Mouse (Mus musculus): ENCODE measurements around the gene Duox2.

Gene Duox2

DNA sequence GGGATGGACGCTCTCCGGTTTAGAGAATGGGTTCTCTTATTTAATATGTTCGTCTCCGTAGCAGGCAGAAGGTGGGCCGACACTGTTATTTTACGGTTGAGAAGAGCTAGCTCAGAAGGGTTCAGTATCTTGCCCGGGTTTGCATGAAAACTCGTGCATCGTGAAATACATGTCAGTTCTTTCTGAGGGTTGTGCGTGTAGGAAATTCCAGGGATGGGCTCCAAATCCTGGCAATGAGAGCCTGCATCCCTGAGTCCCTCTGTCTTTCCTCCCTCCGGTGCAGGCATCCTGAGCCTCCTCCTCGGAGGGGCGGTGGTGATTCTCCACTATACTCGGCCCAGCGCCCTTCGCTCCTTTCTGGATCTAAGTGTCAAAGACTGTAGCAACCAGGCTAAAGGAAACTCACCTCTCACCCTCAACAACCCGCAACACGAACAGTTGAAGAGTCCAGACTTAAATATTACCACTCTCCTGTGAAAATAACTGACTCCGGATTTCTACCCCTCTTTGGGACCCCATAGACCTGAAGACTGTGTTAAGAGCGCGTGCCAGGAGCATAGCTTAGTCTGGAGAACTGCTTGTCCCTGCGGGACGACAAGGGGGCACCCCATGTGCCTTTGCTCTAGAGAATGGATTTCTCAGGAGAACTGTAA, 3.8 kb upstream of the Duox2 start:
- DNase-seq = no peak

DNA sequence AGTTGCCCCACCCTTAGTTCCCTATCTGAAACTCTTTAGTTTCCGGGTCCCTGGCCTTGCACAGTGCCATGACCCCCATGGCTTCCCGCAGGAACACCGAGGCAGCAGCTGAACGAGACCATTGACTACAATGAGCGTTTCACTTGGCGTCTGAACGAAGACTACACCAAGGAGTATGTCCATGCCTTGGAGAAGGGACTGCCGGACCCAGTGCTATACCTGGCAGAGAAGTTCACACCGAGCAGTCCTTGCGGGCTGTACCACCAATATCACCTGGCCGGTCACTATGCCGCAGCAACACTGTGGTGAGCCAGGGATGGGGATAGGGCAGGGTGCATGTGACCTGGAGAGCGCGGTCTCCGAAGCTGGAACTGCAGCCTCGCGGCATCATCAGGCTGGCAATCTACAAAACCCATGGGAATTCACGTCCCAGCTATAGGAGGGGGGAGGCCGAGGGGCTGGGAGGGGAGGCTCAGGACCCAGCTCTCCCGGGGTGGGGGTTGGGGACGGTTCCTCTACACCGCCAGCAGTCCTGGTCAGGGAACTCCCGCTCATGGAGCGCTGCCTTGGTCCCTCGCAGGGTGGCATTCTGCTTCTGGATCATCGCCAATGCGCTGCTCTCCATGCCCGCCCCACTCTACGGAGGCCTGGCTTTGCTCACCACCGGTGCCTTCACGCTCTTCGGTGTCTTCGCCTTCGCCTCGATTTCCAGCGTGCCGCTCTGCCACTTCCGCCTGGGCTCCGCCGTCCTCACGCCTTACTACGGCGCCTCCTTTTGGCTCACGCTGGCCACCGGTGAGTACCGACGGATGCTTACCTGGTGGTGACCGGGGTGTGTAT, 3.1 kb upstream of the Duox2 start:
- peak; percentile 44 for DNase-seq

DNA sequence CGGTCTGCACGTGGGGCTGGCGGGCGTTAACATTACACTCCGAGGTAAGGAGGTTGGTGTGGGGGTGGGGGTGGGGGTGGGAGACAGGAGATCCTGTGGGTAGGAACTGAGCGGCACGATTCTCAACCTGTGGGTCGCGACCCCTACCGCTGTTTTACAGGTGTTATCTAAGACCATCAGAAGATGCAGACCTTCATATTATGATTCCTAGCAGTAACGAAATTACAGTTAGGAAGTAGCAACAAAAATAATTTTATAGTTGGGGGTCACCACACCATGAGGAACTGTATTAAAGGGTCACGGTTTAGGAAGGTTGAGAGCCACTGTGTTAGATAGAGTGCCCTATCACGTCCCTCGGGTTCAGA, 2.4 kb upstream of the Duox2 start:
- no peak for DNase-seq

DNA sequence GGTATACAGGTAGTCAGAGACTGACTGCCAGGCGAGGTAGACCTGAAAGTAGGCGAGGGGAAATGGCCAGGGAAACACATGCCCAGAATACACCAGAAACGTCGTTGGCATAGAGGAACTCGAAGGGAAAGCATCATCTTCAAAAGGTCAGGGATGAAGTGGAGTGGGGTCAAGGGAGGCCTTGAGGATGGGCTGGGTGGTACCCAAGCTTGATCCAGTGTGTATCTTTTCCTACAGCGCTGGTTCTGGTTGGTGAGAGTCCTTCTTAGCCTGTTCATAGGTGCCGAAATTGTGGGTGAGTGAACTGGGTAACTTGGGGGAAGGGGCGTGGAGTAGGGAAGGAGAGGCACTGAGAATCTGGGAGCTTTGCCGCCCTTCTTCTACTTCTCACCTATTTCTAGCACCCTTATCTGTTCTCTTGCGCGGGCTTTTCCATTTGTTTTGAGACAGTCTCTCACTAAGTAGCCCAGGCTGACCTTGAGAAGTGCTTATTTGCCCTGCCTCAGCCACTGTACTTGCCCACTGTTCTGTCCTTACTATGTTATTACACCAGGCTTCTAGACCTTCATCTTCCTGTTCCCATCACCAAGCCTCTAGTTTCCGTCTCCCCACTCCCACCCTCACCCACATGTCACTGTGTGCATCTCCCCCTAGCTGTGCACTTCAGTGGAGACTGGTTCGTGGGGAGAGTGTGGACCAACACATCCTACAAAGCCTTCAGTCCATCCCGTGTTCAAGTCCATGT, 1.8 kb upstream of the Duox2 start:
- DNase-seq = no peak

DNA sequence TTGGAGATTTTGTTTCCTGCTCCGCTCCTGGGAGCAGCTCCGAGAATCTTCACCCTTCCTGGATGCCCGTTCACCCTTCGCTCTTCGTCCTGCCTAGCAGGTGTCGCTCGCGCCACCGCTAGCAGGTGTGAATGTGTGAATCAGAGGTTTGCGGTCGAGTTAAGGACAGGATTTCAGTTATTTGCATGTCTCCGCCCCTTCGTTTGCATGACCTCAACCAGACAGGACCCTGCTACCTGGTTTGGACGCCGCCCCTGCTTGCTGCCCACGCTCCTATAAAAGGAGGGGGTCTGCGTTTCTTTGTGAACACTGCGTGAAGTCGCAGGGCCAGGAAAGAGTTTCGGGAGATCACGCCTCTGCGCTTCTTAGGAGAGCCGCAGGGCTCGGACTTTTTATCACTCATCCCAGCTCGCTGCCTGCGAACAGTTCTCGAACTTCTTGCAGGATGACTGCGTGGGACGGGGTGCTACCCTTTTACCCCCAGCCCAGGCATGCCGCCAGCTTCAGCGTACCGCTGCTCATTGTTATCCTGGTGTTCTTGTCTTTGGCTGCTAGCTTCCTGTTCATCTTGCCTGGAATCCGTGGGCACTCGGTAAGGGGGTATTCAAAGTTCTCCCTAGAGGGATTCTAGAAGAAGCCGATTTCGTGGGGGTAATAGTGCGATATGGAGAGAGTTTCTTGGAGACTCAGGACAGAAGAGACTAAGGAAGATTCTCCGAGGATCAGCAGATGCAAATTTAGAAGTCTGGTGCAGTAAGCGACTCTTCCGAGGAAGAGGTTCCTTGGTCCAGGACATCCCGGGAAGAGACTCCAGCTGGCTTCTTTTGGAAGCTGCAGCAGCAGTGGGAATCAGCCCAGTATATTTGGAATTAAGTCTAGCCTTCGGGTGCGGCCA, 594 bp upstream of the Duox2 start, which contains the start of gene Duoxa2:
Duoxa2 (plus strand) TSS at position 305 of the 895 bp plus-strand sequence.
- DNase-seq = peak; percentile 45

DNA sequence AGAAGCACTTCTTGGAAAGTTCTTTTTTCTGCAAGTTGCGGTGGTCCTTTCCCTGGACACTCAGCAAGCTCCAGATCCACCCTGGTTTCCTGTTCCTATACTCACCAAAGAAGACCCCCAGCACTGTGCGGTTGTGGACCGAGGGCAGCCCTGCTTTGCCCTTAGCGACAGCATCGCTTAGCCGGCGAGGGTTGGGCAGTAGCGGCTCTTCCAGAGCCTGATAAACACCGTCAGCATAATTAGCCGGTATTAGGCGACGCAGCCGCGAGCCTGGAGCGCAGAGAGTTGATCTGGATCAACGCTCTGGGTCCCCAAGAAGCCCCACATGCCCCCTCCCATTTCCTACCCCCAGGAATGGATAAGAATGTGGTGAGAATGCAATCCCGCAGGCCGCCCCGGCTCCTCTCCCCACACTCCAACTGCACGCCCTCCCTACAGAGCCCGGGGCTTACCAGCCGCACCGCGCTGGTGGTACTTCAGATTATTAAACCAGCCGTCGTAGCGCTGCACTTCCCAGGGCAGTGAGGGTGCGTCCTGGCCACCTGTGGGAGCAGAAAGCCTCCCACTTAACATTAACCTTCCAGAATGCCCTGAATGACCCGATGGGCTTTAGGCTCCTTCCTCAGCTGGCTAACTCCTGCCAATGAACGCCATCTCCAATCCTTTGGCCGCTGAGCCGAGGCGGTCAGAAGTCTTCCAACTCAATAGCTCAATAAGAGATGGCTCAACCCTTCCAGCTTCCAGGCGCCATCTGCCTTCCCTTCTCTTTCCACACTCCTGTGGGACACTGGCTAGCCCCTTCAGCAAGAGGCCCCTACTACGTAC, 766 bp downstream of the Duox2 start:
- no peak for DNase-seq

DNA sequence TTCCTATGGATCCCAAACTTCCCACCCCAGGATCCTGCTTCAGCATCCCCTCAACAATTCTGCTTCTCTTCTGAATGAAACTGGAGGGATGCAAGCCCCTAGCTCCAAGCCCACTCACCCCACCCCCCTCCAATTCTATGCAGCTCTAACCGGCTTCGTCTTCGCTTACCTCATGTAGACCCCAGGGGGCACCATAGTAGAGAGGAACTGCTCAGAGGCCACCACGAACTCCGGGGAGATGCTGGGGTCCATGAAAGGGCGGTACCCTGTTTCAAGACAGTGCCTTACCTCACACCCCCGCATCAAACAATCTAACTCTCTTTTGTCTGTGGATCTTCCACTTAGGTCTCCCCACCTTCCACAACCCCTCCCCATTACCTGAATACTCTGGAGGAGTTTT, 3.3 kb downstream of the Duox2 start:
- DNase-seq = no peak

DNA sequence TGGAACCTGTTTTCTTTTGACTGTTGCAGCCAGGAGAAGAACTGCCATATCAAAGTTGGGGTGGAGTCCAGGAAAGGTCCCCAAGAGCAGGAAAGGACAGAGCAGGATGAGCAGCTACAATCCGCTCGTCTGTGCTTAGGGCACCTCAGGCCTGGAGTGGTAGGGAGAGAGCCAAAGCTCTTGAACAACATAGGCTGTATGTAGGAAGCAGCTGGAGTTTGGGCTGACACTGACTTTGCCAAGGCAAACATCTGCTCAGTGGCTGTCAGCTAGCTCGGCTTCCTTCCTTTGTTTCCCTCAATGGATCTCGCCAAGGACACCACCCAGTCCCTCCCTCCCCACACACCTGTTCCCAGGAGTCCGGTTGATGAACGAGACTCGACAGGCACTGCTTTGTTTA, 12.1 kb downstream of the Duox2 start:
- no peak for DNase-seq

DNA sequence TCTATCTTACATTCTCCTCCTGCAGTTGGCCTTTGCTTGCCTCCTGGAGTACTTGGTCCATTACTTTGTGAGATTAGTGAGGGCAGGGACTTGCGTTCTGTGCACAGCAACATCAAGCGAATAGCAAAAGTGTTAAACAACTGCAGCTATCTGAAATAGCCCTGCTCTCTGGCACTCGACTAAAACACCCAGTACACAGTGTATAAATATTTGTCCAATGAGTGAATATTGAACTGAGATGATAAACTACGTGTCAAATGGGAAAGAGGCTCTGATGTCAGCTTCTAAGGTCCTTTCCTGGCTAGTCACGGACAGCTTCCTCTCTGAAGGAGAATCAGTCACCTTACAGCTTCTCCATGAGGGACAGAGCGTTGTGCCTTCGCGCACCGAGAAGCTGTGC, 14.2 kb downstream of the Duox2 start:
- DNase-seq = no peak

DNA sequence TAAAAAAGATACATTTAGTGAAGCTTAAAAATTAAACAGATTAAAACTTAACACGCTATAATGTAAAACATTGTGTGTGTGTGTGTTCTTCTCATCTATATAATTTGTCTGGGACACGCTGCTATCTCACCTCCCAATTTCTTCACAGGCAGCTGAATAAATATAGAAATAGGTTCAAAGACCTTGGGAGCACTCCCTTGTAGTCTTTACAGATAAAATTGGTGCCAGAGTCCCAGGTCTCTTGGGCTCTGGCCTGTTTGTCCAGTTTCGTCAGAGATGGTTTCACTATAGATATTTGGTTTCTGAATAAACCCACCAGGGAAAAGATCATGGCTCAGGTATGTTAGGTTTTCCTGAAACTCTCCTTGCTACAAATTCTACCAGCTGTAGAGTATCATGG, 19.5 kb downstream of the Duox2 start:
- DNase-seq = no peak

DNA sequence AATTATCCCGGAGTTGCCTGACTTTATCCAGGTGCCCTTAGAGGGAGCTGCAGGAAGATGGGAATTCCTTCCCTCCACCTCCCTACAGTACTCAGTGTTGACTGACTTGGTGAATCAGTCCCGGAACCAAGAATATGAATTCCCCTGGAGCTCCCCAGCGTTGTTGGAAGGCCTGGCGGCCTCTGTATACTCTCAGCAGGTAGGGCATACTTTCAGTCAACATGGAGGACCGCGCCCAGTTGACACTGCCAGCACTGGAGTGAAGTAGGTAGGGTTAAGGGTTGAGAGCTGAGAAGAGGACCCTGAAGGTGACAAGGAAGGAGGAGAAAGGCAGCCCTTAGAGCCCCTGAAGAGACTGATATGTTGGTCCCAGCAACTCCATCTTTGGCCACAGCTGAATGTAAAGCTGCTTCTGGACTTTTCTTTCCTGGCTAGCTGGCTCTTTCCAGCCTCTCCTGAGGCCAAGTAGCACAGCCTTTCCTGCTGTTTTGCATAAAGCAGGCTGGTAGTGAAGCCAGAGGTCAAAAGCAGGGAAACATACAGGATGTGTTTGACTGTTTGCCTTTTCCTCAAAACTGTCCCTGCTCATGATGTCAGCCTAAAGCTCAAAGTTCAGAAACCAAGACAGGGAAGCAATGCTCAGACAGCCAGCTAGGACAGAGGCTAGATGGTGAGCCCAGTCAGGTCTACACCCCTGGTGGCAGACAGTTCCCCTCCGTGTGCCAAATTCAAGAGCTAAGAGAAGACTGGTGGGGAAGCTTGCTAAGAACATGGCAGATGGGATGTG, 31.6 kb downstream of the Duox2 start:
- DNase-seq = no peak

DNA sequence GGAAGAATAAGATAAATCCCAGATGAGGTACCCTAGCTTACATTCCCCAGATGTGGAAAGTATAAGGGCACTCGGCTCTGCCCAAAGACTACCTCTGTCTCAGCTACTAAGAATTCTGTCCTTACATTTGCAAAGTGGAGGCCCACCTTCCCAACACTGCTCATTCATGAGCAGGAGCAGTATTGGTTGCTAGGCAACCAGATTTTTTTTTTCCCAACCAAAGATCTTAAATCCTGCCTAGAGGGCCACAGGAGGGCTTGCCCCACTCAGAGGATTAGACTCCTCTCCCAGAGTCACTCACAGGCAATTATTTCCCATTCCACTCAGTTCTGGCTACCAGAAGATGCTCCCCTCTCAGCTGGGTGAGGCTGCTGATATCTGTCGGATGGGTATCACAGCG, 33.6 kb downstream of the Duox2 start:
- DNase-seq = no peak

DNA sequence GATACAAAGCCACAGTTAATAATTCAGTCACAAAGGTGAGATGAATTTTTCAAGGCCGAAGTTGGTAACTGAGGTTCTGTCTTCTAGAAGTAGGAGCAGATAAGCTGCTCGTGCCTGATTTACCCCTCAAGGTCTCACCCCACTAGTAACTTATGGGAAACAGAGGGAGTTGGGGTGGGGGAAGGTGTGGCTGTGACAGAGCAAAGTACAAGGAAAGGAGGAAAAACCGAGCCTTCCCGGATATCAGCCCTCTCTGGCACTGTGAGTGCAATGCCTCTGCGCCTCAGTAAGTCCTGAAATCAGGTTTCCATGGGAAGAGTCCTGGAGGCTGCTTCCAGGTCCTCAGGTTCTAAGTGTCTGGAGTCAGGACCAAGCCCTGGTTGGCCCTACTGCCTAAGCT, 37.5 kb downstream of the Duox2 start:
- no peak for DNase-seq

DNA sequence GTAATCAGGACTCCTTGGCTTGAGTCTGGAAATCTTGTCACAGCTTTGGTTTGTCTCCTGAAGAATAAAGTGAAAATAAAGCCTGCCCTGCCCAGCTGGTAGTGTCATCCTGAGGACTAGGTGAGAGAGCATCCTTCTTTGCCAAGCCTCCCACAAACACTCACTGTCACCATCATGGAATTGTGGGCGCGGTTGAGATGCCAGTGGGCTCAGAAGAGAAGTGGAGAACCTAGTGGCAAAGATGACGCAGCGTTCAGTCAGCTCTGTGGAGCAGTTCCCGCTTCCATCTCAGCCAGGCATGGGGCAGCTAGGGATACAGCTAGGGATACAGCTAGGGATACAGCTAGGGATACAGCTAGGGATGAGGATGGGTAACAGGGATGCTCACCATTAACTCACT, 42.3 kb downstream of the Duox2 start:
- no peak for DNase-seq

DNA sequence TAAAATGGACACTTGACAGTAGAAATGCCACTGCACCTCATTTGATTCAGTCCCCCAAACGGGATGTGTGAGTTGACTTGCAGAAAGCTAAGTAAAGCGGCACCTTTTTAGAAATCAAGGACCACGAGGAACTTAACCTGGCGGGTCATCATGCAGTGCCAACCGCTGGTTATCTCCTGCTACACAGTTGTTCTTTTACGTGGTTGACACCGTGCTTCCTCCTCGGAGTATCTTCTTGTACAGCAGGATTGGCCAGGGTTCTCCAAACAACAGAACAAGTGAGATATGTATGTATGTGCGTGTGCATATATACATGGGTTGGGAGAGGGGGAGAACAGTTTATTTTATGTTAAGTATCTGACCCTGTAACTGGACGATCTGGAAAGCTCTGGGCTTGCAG, 50.5 kb downstream of the Duox2 start:
- no peak for DNase-seq

DNA sequence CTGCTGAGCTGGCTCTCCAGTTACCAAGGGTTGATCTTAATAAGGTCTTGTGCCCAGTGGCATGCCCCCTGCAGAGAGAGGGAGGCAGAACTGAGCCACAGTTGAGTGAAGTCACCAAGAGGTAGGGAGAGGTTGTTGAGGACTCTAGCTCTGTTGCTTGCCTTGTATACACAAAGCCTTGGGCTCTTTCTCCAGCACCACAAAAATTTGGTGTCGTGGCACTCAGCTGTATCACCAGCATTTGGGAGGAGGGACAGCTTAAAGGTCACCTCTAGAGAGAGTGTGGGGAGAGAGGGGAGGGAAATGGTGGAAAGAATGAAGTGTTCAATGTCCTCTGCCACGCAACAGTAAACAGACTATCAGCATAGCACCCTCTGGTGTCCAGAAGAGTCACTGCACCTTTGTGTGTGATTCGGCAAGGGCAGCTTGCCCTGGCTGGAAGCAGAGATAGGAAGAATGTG, 54.5 kb downstream of the Duox2 start:
- DNase-seq = peak; percentile 84

DNA sequence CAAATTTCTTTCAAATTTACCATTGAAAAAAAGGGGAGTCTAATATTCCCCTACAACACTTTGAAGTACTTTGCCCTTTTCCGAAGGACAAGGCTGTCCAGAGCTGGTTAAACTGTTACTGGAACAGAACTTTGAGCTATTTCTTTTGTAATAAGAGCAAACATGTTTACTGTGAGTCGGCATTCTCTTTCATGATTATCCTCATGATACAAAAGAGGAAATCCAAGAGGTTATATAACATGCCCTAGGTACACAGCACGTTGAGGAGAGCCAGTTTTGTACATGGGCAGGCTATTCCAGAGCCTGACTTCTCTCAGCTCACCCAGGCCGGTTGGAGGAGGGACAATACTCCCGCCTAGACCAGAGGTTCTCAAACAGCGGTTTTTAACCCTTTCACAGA, 56.3 kb downstream of the Duox2 start:
- DNase-seq = peak; percentile 14

DNA sequence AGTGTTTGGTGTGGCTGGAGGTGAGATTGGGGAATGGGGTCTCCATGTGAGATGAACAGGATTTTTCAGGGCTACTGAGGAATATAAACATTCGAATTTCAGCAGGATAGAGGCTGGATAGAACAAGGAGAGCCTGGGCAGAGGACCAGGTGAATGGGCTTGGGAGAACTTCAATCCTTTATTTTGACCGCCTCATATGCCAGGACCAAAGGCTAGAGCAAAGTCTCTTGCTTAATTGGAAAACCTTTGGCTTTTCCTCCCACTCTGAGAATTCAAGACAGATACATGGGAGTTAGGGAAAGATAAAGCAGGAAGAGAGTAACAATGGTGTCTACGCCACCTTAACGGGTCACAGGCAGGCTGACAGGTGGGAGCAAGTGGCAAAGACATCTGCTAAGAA, 57.0 kb downstream of the Duox2 start:
- DNase-seq = no peak

DNA sequence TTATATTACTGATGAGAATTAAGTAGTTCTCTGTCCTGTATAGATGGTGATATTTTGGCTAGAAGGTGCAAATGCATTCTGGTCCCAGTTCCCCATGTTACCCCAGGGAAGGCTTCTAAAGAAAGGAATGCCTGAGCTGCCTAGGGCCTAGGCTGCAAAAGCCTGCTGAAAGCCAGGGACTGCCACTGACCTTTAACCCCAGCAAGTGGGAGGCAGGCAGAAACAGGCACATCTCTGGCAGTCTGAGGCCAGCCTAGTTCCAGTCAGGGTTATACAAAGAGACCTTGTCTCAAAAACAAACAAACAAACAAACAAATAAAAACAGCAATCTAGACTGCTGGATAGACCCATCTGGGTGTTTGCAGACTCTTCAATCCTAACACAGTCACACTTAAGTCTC, 57.5 kb downstream of the Duox2 start:
- no peak for DNase-seq

DNA sequence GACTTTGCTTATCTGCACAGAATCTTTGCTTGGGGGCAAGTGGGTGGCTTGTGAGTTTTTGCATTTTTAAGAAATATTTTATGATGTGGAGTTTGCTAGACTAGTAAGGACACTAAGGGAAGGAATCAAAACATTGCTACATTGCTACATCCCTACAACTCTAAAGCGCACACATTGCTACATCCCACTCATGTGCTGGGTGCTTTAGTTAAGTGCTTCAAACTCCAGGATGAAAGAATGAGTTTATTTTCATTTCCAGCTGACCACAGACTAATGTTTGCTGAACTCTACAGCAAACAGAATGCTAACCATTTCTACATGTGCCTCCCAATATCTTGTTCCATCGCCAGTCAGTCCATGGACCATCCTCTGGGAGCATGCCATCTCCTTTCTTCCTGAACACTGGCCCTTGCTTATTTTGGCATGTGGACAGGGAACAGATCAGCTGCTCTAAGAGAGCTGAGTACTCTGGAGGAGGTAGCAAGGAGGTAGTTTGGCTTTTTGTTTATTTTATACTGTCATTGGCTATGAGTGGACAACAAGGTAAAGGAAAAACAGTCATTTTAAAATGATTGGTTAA, 60.3 kb downstream of the Duox2 start:
- DNase-seq = no peak

DNA sequence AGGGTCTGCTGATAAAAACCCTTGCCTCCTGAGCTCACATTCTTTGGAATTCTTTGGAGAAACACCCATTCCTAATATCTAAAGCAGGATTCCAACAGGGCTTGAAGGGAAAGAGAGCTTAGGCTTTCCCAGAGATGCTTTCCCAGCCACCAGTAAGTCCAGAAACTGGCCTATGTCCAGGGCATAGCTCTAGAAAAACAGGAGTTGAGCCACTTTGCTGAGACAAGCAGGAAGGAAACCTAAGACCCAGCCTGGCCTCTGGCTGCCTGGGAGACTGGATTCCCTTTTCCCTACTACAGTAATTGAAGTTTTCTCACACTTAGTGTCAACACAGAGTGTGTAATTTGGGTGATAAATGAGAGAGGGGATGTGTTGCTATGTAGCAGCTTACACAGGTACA, 61.9 kb downstream of the Duox2 start:
- DNase-seq = peak; percentile 46
